Comparison of ENCODE assay signal across 1 mouse cellular context in genomic region chr9:22428666-22429410, GRCm38 (mm10).
A peak's percentile ranks its signal among the peaks of the same experiment; 100 is the strongest.
TF ChIP-seq lines count a peak whose summit lies in the region.

No protein-coding gene starts in this region.

TF ChIP-seq in MEL, 35 proteins besides CTCF, POLR2A, EP300 and RAD21:
- TF ChIP-seq HCFC1 (IDR thresholded peaks at IDR 0.05; ENCODE audit: low read depth, low read length) (0 out of 2 replicates have a peak, but pooled peaks have one; percentile 11), ZKSCAN1 (IDR thresholded peaks at IDR 0.05; ENCODE audit: low read depth, low read length) (no peak), TAL1 (IDR thresholded peaks at IDR 0.05; ENCODE audit: low read length) (no peak), NRF1 (IDR thresholded peaks at IDR 0.05; ENCODE audit: insufficient read depth, low read depth, low read length, poor library complexity, severe bottlenecking) (0 out of 2 replicates have a peak, but pooled peaks have one; percentile 9), MXI1 (IDR thresholded peaks at IDR 0.05; ENCODE audit: low read depth, low read length) (no peak; the same call in 1 of the 2 replicates), BHLHE40 (IDR thresholded peaks at IDR 0.05; ENCODE audit: borderline replicate concordance, low read depth, low read length) (peak; percentile 3; the same call in 1 of the 2 replicates), MYC (IDR thresholded peaks at IDR 0.05; ENCODE audit: low read depth, low read length) (peak; percentile 71; the same call in 1 of the 2 replicates), ZNF384 (IDR thresholded peaks at IDR 0.05; ENCODE audit: low read depth, low read length) (0 out of 2 replicates have a peak, but pooled peaks have one; percentile 9), CHD1 (IDR thresholded peaks at IDR 0.05; ENCODE audit: low read depth, low read length) (peak; percentile 61; the same call in 1 of the 2 replicates), TBP (IDR thresholded peaks at IDR 0.05; ENCODE audit: low read depth, low read length) (peak; percentile 58; the same call in 1 of the 2 replicates), E2F4 (IDR thresholded peaks at IDR 0.05; ENCODE audit: borderline replicate concordance, low read depth, low read length) (0 out of 2 replicates have a peak, but pooled peaks have one; percentile 62), ZMIZ1 (IDR thresholded peaks at IDR 0.05; ENCODE audit: low read depth, low read length) (0 out of 2 replicates have a peak, but pooled peaks have one; percentile 3), ZC3H11A (IDR thresholded peaks at IDR 0.05; ENCODE audit: low read depth, low read length) (0 out of 2 replicates have a peak, but pooled peaks have one; percentile 18), MYB (IDR thresholded peaks at IDR 0.05; ENCODE audit: low read depth, low read length) (no peak; the same call in 1 of the 2 replicates), USF2 (IDR thresholded peaks at IDR 0.05; ENCODE audit: borderline replicate concordance in 1 of 2, insufficient read depth in 1 of 2, low read depth in 1 of 2, low read length in 2 of 2) (no peak; a peak in 1 of 4 replicates), NELFE (IDR thresholded peaks at IDR 0.05; ENCODE audit: low read depth, low read length) (no peak; the same call in 1 of the 2 replicates), TCF12 (IDR thresholded peaks at IDR 0.05; ENCODE audit: low read depth, low read length) (peak; percentile 5; the same call in 1 of the 2 replicates), RCOR1 (IDR thresholded peaks at IDR 0.05; ENCODE audit: low read depth, low read length) (peak; percentile 47; the same call in 1 of the 2 replicates), ELF1 (IDR thresholded peaks at IDR 0.05; ENCODE audit: low read depth, low read length) (no peak), KAT2A (conservative IDR thresholded peaks at IDR 0.05; ENCODE audit: low read depth, low read length) (peak; percentile 40), POLR2AphosphoS2 (IDR thresholded peaks at IDR 0.05; ENCODE audit: low read length) (no peak), GATA1 (IDR thresholded peaks at IDR 0.05; ENCODE audit: low read depth, low read length) (no peak), MAX (IDR thresholded peaks at IDR 0.05; ENCODE audit: low read length) (peak; percentile 62), ETS1 (IDR thresholded peaks at IDR 0.05; ENCODE audit: low read depth, low read length) (peak; percentile 45)
